Mouse (Mus musculus): ENCODE results near the gene Dnajb5.

DNA sequence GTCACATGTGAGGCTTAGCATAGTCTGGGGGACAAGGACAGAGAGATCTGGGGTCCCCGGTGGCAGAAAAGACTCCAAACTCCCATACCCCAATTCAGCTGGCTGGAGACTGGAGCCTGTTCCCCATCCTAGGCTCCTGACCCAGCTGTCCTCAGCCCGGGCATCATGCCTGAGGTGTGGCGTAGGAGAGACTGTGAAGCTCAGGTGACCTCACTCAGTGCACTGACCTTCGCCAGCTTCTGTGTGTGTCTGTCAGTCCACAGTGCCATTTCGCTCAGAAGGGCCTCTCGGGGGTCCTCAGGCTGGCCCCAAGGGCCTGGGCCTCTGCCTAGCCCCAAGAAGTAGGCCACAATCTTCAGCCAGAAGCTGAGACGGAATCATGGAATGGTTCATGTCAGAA is 2.9 kb downstream of the Dnajb5 start:
- TF ChIP-seq CTCF (IDR thresholded peaks at IDR 0.05; ENCODE audit: control insufficient read depth, insufficient read depth, insufficient replicate concordance, low read depth, low read length) (no peak), POLR2A (IDR thresholded peaks at IDR 0.05; ENCODE audit: control insufficient read depth, low read depth, low read length) (no peak)

Measured in testis, adult 2 months (tissue).